Mouse (Mus musculus) gastrocnemius, adult 2 months (tissue): ENCODE data around the gene Olfr110. TPM values are rescaled to one million over a fixed set of nuclear protein-coding genes. Genes with fewer than 3 reads are reported as not detected.
"Not testable (repeated sequence)": the region's sequence is repeated elsewhere in the genome, so short reads cannot be mapped to it uniquely, and the experiment has no call there.

ENCODE experiments used
- DNase-seq: peaks from one replicate; pipeline ENCODE4 v3.0.0; 2022
- H3K27ac ChIP-seq: fragments of 200-600 bp; 2 replicates; pipeline ENCODE4 v1.8.1; 2022; ENCODE audit warnings: mild to moderate bottlenecking
- H3K4me3 ChIP-seq: fragments of 200-600 bp; 2 replicates; pipeline ENCODE4 v1.8.1; 2022; ENCODE audit warnings: mild to moderate bottlenecking, moderate library complexity
- CTCF ChIP-seq: fragments of 200-600 bp; IDR thresholded peaks from 2 replicates; pipeline ENCODE4 v1.8.1; 2022; ENCODE audit warnings: antibody characterized with exemption, mild to moderate bottlenecking, moderate library complexity
- intact Hi-C: fragments of 180-260 bp; cut with DNase I; formaldehyde crosslinking; loops from one replicate; pipeline ENCODE4 v1.15.1; 2025
- long read RNA-seq, 2 experiments: library from polyadenylated mRNA; stranded (forward); transcript quantifications; one replicate each; pipeline ENCODE4 v2.0.0; 2021
- total RNA-seq, 2 experiments: library from RNA; stranded (reverse); gene quantifications; 2 replicates each; pipeline ENCODE4 v1.2.3; 2021

The Olfr110 gene
- total RNA-seq = not detected
- long read RNA-seq, experiment 1 = 0 reads
- long read RNA-seq, experiment 2 = 0 reads

GRCm38 (mm10) chr17:37491930-37492518, at the start of gene Olfr110:
Olfr110 (plus strand) TSS chr17:37492468.
- DNase-seq = no peak
- intact Hi-C loops = no loop called here
- no peak for TF ChIP-seq CTCF
- no peak within 1 kb of the TSS for H3K27ac ChIP-seq
- H3K4me3 ChIP-seq = no peak within 1 kb of the TSS

- Histone ChIP-seq H3K27ac (no peak within 1 kb of the TSS), H3K4me3 (no peak within 1 kb of the TSS)
- TF ChIP-seq CTCF = no peak
- no peak for DNase-seq
- intact Hi-C loops = no loop called here
Measured at GRCm38 (mm10) chr17:37445180-37445579, 47.1 kb upstream of the Olfr110 start, which contains the start of gene Olfr108. Olfr108 (plus strand) TSS chr17:37445480.

- no peak within 1 kb of the TSS for H3K4me3 ChIP-seq
- intact Hi-C loops = no loop called here
- H3K27ac ChIP-seq = no peak within 1 kb of the TSS
- no peak for TF ChIP-seq CTCF
- DNase-seq = no peak
Measured at GRCm38 (mm10) chr17:37458616-37459015, 33.7 kb upstream of the Olfr110 start, which contains the start of gene Olfr109. Olfr109 (plus strand) TSS chr17:37458916.

- no peak within 1 kb of the TSS for H3K27ac ChIP-seq
- no peak for TF ChIP-seq CTCF
Measured at GRCm38 (mm10) chr17:37483452-37483851, 8.8 kb upstream of the Olfr110 start, which contains the start of gene H2-M2. H2-M2 (minus strand) TSS chr17:37483552.

GRCm38 (mm10) chr17:37507730-37508129, 15.5 kb downstream of the Olfr110 start, which contains the start of gene Olfr111:
Olfr111 (plus strand) TSS chr17:37508030.
- no peak for DNase-seq
- Histone ChIP-seq H3K27ac (no peak within 1 kb of the TSS), H3K4me3 (no peak within 1 kb of the TSS)
- TF ChIP-seq CTCF = no peak
- intact Hi-C loops = no loop called here

More at GRCm38 (mm10) chr17:37483452-37483851, 8.8 kb upstream of the Olfr110 start, which contains the start of gene H2-M2:
- intact Hi-C loops = no loop called here
- DNase-seq = no peak
- H3K4me3 ChIP-seq = no peak within 1 kb of the TSS

- H3K4me3 ChIP-seq, DNase-seq, H3K27ac ChIP-seq, intact Hi-C loops: not testable (repeated sequence)
Measured at GRCm38 (mm10) chr17:37524612-37525011, 32.3 kb downstream of the Olfr110 start.

GRCm38 (mm10) chr17:37525427-37525826, 33.2 kb downstream of the Olfr110 start:
- DNase-seq, intact Hi-C loops, H3K27ac ChIP-seq, H3K4me3 ChIP-seq: not testable (repeated sequence)

GRCm38 (mm10) chr17:37535173-37535572, 42.9 kb downstream of the Olfr110 start:
- no peak for TF ChIP-seq CTCF
- H3K27ac ChIP-seq = no peak overlapping the region
- DNase-seq = no peak
- intact Hi-C loops = no loop called here
- H3K4me3 ChIP-seq = no peak overlapping the region

GRCm38 (mm10) chr17:37538416-37538815, 46.1 kb downstream of the Olfr110 start:
- intact Hi-C loops, H3K4me3 ChIP-seq, DNase-seq, H3K27ac ChIP-seq: not testable (repeated sequence)

- no peak overlapping the region for H3K27ac ChIP-seq
- DNase-seq = no peak
- no peak for TF ChIP-seq CTCF
- intact Hi-C loops = no loop called here
- H3K4me3 ChIP-seq = no peak overlapping the region
Measured at GRCm38 (mm10) chr17:37541454-37542119, 49.3 kb downstream of the Olfr110 start.

GRCm38 (mm10) chr17:37543800-37544435, 51.6 kb downstream of the Olfr110 start:
- no peak for TF ChIP-seq CTCF
- no peak overlapping the region for H3K27ac ChIP-seq
- no peak for DNase-seq
- intact Hi-C loops = no loop called here
- no peak overlapping the region for H3K4me3 ChIP-seq

Other genes with a start within 250 kb of the Olfr110 start
- not detected for gene Olfr98, start 228.7 kb upstream of the Olfr110 start, total RNA-seq
- gene H2-M3, start 222.2 kb upstream of the Olfr110 start, total RNA-seq = 1 to 10 TPM in 1 of 2 experiments, under 1 TPM in 1; 0.77 to 1.6 TPM
- not detected for gene Olfr99, start 209.0 kb upstream of the Olfr110 start, total RNA-seq
- gene Olfr101, start 188.2 kb upstream of the Olfr110 start, total RNA-seq = not detected
- gene Olfr102, start 175.4 kb upstream of the Olfr110 start, total RNA-seq = not detected
- gene Olfr103, start 152.8 kb upstream of the Olfr110 start, total RNA-seq = not detected
- not detected for gene Olfr104-ps, start 132.9 kb upstream of the Olfr110 start, total RNA-seq
- not detected for gene Olfr105-ps, start 113.4 kb upstream of the Olfr110 start, total RNA-seq
- gene Olfr106-ps, start 102.1 kb upstream of the Olfr110 start, total RNA-seq = not detected
- not detected for gene Olfr107, start 93.2 kb upstream of the Olfr110 start, total RNA-seq
- gene Olfr108, start 47.0 kb upstream of the Olfr110 start, total RNA-seq = not detected
- not detected for gene Olfr109, start 33.6 kb upstream of the Olfr110 start, total RNA-seq
- gene H2-M2, start 8.9 kb upstream of the Olfr110 start, total RNA-seq = not detected
- gene Olfr111, start 15.6 kb downstream of the Olfr110 start, total RNA-seq = not detected
- gene Olfr112, start 77.0 kb downstream of the Olfr110 start, total RNA-seq = not detected
- gene Olfr113, start 85.2 kb downstream of the Olfr110 start, total RNA-seq = not detected
- not detected for gene Olfr114, start 100.3 kb downstream of the Olfr110 start, total RNA-seq
- not detected for gene Olfr115, start 134.6 kb downstream of the Olfr110 start, total RNA-seq
- gene Olfr116, start 134.7 kb downstream of the Olfr110 start, total RNA-seq = not detected
- not detected for gene Olfr117, start 171.3 kb downstream of the Olfr110 start, total RNA-seq
- gene Olfr118, start 174.5 kb downstream of the Olfr110 start, total RNA-seq = not detected
- gene Olfr119, start 204.1 kb downstream of the Olfr110 start, total RNA-seq = not detected
- not detected for gene Olfr120, start 229.3 kb downstream of the Olfr110 start, total RNA-seq